Mouse (Mus musculus) lung, postnatal 0 days (tissue): ENCODE measurements around the gene Polrmt.

Experiments used
- CTCF ChIP-seq: IDR thresholded peaks from 2 replicates; pipeline ENCODE4 v1.5.1; 2016; ENCODE audit warnings: antibody characterized with exemption, mild to moderate bottlenecking
- EP300 ChIP-seq: IDR thresholded peaks from 2 replicates; pipeline ENCODE4 v1.6.1; 2016; ENCODE audit warnings: antibody characterized with exemption, mild to moderate bottlenecking, control low read depth

GRCm38 (mm10) chr10:79762875-79763274 lies 16.5 kb upstream of the Polrmt start:
- TF ChIP-seq CTCF: no peak
- no peak for TF ChIP-seq EP300
